Mouse (Mus musculus): Measurements from ENCODE around the gene Spata19. TPM values are rescaled to one million over a fixed set of nuclear protein-coding genes. Genes with fewer than 3 reads are reported as not detected.

The Spata19 gene
- polyA plus RNA-seq (2016; fragmentation: Nextera tagmentation; extraction: Ambion mirVana) = not detected in 2 replicates

DNA sequence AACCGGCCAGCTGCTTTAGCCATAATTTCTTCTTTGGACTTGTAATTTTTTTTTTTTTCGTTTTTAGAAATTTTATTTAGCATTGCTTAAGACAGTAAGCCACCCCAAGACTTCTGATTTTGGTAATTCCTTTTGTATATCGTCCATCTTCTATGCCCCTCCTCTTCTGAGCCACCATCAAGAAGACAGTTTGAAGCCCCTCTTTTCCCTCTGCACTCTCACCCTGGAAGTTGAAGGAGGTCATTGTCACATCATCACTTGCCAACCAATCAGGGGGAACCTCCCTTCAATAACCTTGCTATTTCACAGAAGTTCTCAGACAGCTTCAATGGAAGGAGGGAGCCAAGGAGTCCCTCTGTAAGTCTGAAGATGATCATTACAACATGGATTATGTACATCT lies at the start of gene Spata19:
TSS of gene Spata19 (plus strand) at position 301 of the 400 bp plus-strand sequence.
- Histone ChIP-seq H3K36me3 (replicated peaks) (no peaks in the 10 kb centered on the region), H3K9me3 (no peaks in the 10 kb centered on the region), H3K4me1 (no peaks in the 10 kb centered on the region), H3K4me3 (no peak within 1 kb of the TSS), H3K27ac (no peak within 1 kb of the TSS), H3K27me3 (ENCODE audit: poor library complexity, severe bottlenecking) (no peaks in the 10 kb centered on the region)
- DNase-seq (ENCODE audit: extremely low spot score, low spot score) = no peak
- 84% methylated on average over 3 of the region's 3 CpGs for WGBS

DNA sequence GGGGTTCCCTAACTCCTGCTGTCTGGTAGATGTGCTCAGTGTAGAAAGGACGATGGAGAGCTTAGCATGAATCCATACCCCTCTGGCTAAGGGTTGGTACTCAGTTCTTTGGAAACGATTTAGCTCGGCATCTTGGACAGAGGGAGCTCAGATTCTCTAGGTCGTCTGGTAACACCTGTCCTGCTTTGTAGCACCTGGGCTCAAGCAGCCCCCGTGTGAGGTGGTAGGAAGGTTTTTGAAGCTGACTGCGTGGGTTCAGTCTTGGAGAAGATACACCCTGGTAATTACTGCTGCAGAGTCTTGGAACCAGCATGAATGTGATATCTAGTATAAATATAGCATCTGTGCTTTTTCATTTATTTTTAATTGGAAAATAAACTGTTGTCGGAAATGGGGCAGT lies 43.5 kb upstream of the Spata19 start:
- no peaks in the 10 kb centered on the region for H3K27me3 ChIP-seq (ENCODE audit: poor library complexity, severe bottlenecking)

GRCm38 (mm10) chr9:27357893-27358292 lies 38.7 kb upstream of the Spata19 start:
- no peaks in the 10 kb centered on the region for H3K9me3 ChIP-seq
- no peak overlapping the region for H3K27ac ChIP-seq
- no peak for DNase-seq (ENCODE audit: extremely low spot score, low spot score)
- no peaks in the 10 kb centered on the region for H3K4me1 ChIP-seq
- H3K27me3 ChIP-seq (ENCODE audit: poor library complexity, severe bottlenecking) = no peaks in the 10 kb centered on the region
- H3K36me3 ChIP-seq (replicated peaks) = no peaks in the 10 kb centered on the region; the same call in 1 of the 2 replicates
- WGBS = 96% methylated on average over 6 of the region's 6 CpGs
- no peak overlapping the region for H3K4me3 ChIP-seq

More for the DNA sequence above, 43.5 kb upstream of the Spata19 start:
- no peak overlapping the region for H3K27ac ChIP-seq
- 91% methylated on average over 7 of the region's 7 CpGs for WGBS
- H3K4me3 ChIP-seq = no peak overlapping the region
- peaks cover 21% of the 10 kb centered on the region for H3K36me3 ChIP-seq (replicated peaks)
- H3K9me3 ChIP-seq = no peaks in the 10 kb centered on the region
- no peaks in the 10 kb centered on the region for H3K4me1 ChIP-seq
- no peak for DNase-seq (ENCODE audit: extremely low spot score, low spot score)

- H3K36me3 ChIP-seq (replicated peaks) = no peaks in the 10 kb centered on the region
- WGBS = 71% methylated on average over 2 of the region's 2 CpGs
- no peak overlapping the region for H3K4me3 ChIP-seq
- no peaks in the 10 kb centered on the region for H3K9me3 ChIP-seq
- H3K27me3 ChIP-seq (ENCODE audit: poor library complexity, severe bottlenecking) = no peaks in the 10 kb centered on the region
- H3K4me1 ChIP-seq = no peaks in the 10 kb centered on the region
- no peak for DNase-seq (ENCODE audit: extremely low spot score, low spot score)
- H3K27ac ChIP-seq = no peak overlapping the region
Measured at GRCm38 (mm10) chr9:27367231-27367630, 29.4 kb upstream of the Spata19 start.

GRCm38 (mm10) chr9:27369108-27369507 lies 27.5 kb upstream of the Spata19 start:
- Histone ChIP-seq H3K4me3 (no peak overlapping the region), H3K27ac (no peak overlapping the region), H3K9me3 (no peaks in the 10 kb centered on the region), H3K27me3 (ENCODE audit: poor library complexity, severe bottlenecking) (no peaks in the 10 kb centered on the region), H3K4me1 (no peaks in the 10 kb centered on the region), H3K36me3 (replicated peaks) (no peaks in the 10 kb centered on the region)
- 88% methylated on average over 2 of the region's 2 CpGs for WGBS
- no peak for DNase-seq (ENCODE audit: extremely low spot score, low spot score)

GRCm38 (mm10) chr9:27375746-27376145 lies 20.9 kb upstream of the Spata19 start:
- no peak overlapping the region for H3K27ac ChIP-seq
- peaks cover 5% of the 10 kb centered on the region; the same call in 1 of the 2 replicates for H3K9me3 ChIP-seq
- DNase-seq (ENCODE audit: extremely low spot score, low spot score) = no peak
- 83% methylated on average over 1 of the region's 1 CpGs for WGBS
- H3K36me3 ChIP-seq (replicated peaks) = no peaks in the 10 kb centered on the region
- H3K4me3 ChIP-seq = no peak overlapping the region
- H3K4me1 ChIP-seq = no peaks in the 10 kb centered on the region
- H3K27me3 ChIP-seq (ENCODE audit: poor library complexity, severe bottlenecking) = no peaks in the 10 kb centered on the region

DNA sequence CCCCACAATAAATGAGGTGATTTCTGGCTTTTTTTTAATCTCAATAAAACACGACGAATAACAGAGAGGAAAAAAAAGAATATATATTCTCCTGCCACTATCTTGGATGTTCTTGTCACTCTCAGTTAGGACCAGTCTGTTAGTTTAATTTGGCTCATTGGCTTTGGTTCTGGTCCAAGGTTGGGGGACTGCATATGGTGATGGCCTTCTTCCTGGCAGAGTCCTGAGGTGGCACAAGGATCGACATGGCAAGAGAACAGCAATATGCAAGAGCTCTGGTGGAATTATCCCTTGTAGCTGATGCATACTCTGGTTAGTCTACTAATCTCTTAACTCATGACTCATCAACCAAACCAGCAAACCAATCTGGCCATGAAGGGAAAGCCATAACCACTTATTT lies 9.6 kb upstream of the Spata19 start:
- DNase-seq (ENCODE audit: extremely low spot score, low spot score) = no peak
- Histone ChIP-seq H3K9me3 (no peaks in the 10 kb centered on the region), H3K27me3 (ENCODE audit: poor library complexity, severe bottlenecking) (no peaks in the 10 kb centered on the region), H3K27ac (no peak overlapping the region), H3K4me1 (no peaks in the 10 kb centered on the region), H3K36me3 (replicated peaks) (no peaks in the 10 kb centered on the region), H3K4me3 (no peak overlapping the region)
- 93% methylated on average over 3 of the region's 3 CpGs for WGBS

- no peak overlapping the region for H3K27ac ChIP-seq
- no peak overlapping the region for H3K4me3 ChIP-seq
- H3K4me1 ChIP-seq = no peaks in the 10 kb centered on the region
- 84% methylated on average over 4 of the region's 4 CpGs for WGBS
- DNase-seq (ENCODE audit: extremely low spot score, low spot score) = no peak
- H3K36me3 ChIP-seq (replicated peaks) = no peaks in the 10 kb centered on the region
- H3K27me3 ChIP-seq (ENCODE audit: poor library complexity, severe bottlenecking) = no peaks in the 10 kb centered on the region
- H3K9me3 ChIP-seq = no peaks in the 10 kb centered on the region
Measured at GRCm38 (mm10) chr9:27401169-27401568, 4.6 kb downstream of the Spata19 start.

GRCm38 (mm10) chr9:27409733-27410132 lies 13.1 kb downstream of the Spata19 start:
- peaks cover 5% of the 10 kb centered on the region for H3K4me1 ChIP-seq
- no peak overlapping the region for H3K4me3 ChIP-seq
- no peak overlapping the region for H3K27ac ChIP-seq
- no peaks in the 10 kb centered on the region; the same call in none of the 2 replicates for H3K27me3 ChIP-seq (ENCODE audit: poor library complexity, severe bottlenecking)
- peak; percentile 42 for DNase-seq (ENCODE audit: extremely low spot score, low spot score)
- no peaks in the 10 kb centered on the region for H3K9me3 ChIP-seq
- no peaks in the 10 kb centered on the region for H3K36me3 ChIP-seq (replicated peaks)

- peak; percentile 85 for DNase-seq (ENCODE audit: extremely low spot score, low spot score)
- WGBS = under 1% methylated on average over 11 of the region's 11 CpGs
- Histone ChIP-seq H3K9me3 (no peaks in the 10 kb centered on the region), H3K27ac (peak overlapping the region; percentile 80), H3K4me3 (peak overlapping the region; percentile 45), H3K27me3 (ENCODE audit: poor library complexity, severe bottlenecking) (peaks cover 12% of the 10 kb centered on the region), H3K36me3 (replicated peaks) (no peaks in the 10 kb centered on the region), H3K4me1 (peaks cover 5% of the 10 kb centered on the region)
Measured at GRCm38 (mm10) chr9:27414058-27414460, 17.5 kb downstream of the Spata19 start.

DNA sequence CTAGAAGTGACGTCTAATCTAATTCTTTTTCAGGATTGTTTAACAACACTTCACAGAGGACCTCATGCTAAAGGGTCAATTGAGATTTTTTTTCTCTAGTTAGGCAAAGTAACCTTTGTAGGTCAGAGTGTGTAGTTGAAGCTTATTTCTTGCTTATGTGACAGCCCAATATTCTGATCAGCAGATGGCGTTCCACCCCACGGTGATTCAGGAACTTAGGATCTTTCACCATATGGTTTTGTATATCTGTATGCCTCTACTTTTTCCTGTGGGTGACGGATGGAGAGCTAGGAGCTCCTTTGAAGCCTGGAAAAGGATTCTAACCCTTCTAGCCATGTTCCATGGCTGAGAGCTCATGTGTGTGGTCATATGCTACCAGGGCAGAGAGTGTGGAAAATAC lies 27.9 kb downstream of the Spata19 start:
- no peak overlapping the region for H3K4me3 ChIP-seq
- H3K36me3 ChIP-seq (replicated peaks) = no peaks in the 10 kb centered on the region
- 84% methylated on average over 4 of the region's 4 CpGs for WGBS
- DNase-seq (ENCODE audit: extremely low spot score, low spot score) = no peak
- no peaks in the 10 kb centered on the region for H3K4me1 ChIP-seq
- H3K27ac ChIP-seq = no peak overlapping the region
- H3K27me3 ChIP-seq (ENCODE audit: poor library complexity, severe bottlenecking) = no peaks in the 10 kb centered on the region
- no peaks in the 10 kb centered on the region for H3K9me3 ChIP-seq

DNA sequence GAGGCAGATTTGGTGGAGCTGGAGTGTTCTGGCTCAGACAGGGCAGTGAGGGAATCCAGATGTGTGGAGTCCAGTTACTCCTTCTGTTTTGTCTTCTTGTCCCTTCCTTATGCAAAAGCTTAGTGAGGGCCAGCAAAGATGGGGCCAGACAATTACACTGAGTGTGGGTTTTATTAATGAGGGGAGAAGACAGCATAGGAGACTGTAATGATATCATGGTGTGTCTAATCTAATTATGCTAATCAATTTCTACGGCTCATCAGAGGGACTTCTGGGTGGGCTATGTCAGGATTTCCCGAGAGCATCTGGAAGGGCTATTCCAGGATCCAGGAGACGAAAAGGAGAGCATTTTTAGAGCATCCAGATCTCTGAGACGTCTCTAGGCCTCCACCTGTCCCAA lies 32.0 kb downstream of the Spata19 start:
- H3K36me3 ChIP-seq (replicated peaks) = no peaks in the 10 kb centered on the region
- H3K27me3 ChIP-seq (ENCODE audit: poor library complexity, severe bottlenecking) = no peaks in the 10 kb centered on the region
- WGBS = 65% methylated on average over 4 of the region's 4 CpGs
- no peak for DNase-seq (ENCODE audit: extremely low spot score, low spot score)
- no peak overlapping the region for H3K4me3 ChIP-seq
- H3K27ac ChIP-seq = no peak overlapping the region
- no peaks in the 10 kb centered on the region for H3K4me1 ChIP-seq
- H3K9me3 ChIP-seq = no peaks in the 10 kb centered on the region

DNA sequence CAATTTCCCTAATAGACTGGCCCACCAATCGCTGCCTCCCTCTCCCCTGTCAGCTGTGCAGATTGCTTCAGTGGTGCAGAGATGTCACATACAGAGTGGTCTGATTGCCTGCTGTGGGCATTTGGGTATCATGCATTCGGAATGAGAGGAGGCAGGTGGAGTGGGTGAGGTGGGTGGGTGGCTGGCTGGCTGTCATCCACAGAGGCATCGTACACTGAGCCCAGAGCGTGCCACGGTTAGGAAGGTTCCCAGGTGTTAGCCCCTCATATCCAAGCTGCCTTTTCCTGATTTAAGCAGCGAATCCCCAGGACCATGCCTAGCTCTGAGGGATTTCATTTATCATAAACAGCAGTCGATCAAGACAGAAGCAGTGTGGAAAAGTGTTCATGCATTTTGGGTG lies 36.7 kb downstream of the Spata19 start:
- DNase-seq (ENCODE audit: extremely low spot score, low spot score) = no peak
- Histone ChIP-seq H3K4me3 (no peak overlapping the region), H3K9me3 (no peaks in the 10 kb centered on the region), H3K36me3 (replicated peaks) (no peaks in the 10 kb centered on the region), H3K4me1 (peaks cover 18% of the 10 kb centered on the region), H3K27ac (no peak overlapping the region), H3K27me3 (ENCODE audit: poor library complexity, severe bottlenecking) (peaks cover 4% of the 10 kb centered on the region; the same call in 1 of the 2 replicates)
- WGBS = 93% methylated on average over 7 of the region's 7 CpGs

- Histone ChIP-seq H3K27ac (peak overlapping the region; percentile 44; the same call in 1 of the 2 replicates), H3K4me3 (no peak overlapping the region)
- WGBS = 89% methylated on average over 9 of the region's 9 CpGs
Measured at GRCm38 (mm10) chr9:27435936-27436335, 39.3 kb downstream of the Spata19 start.

More at GRCm38 (mm10) chr9:27435936-27436335, 39.3 kb downstream of the Spata19 start:
- Histone ChIP-seq H3K9me3 (no peaks in the 10 kb centered on the region), H3K4me1 (peaks cover 18% of the 10 kb centered on the region), H3K27me3 (ENCODE audit: poor library complexity, severe bottlenecking) (peaks cover 4% of the 10 kb centered on the region; the same call in 1 of the 2 replicates), H3K36me3 (replicated peaks) (no peaks in the 10 kb centered on the region)
- no peak for DNase-seq (ENCODE audit: extremely low spot score, low spot score)
